Mouse (Mus musculus): ENCODE measurements at regions not wholly inside any gene's neighbourhood (a gene's known extent, or its start where the extent isn't known, plus 50 kb on each side); places are given as distances from the start of the nearest gene placed in this dataset.

DNA sequence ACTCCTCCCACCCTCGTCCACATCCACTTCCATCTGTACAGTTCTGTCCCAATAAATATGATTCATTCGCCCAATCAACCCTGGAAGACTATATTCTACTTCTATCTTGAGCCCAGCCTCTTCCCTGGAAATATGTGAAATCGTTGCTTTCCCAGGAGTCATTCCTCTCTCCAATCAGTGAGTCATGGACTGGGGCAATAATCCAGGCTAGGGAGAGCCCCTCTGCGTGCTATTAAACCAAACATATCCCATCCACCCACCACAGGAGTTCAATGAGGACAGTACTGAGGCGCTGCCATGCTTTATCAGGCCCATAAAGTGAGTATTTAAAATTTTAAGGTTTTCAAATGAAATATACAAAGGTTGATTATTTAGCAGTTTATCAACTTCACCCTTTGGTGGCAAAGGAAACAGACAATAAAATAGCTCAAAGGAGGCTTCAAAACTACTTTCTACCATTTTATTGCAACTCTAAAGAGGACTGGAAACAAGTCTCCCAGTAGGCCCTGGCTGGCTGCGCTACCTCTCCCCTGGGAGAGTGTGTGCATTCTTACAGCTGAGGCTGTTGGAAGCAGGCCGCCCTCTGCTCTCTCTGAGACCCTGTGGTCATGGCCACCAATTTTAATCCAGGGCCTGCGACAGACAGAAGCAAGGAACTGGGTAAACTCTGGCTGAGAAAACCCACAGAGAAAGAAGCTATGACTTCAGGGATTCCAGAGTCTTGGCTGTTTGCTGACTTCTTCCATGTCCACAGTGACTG, 471.9 kb downstream of the Lmo4 start:
- no peak for TF ChIP-seq CTCF (IDR thresholded peaks at IDR 0.05; ENCODE audit: low read depth)
- TF ChIP-seq EP300 (IDR thresholded peaks at IDR 0.05; ENCODE audit: low read depth): no peak

Measured in liver, postnatal 0 days (tissue).